Mouse (Mus musculus) small intestine, adult 2 months (tissue): ENCODE results near the gene Prpf40b. TPM values are rescaled to one million over a fixed set of nuclear protein-coding genes. Genes with fewer than 3 reads are reported as not detected.

Source experiments
- H3K27ac ChIP-seq: fragments of 200-500 bp; 2 replicates; pipeline ENCODE4 v1.5.1; 2012; ENCODE audit warnings: low read depth, low read length, control low read depth, inconsistent platforms; ENCODE audit not compliant: insufficient read depth
- H3K27me3 ChIP-seq: fragments of 200-500 bp; 2 replicates; pipeline ENCODE4 v1.6.1; 2012; ENCODE audit warnings: mild to moderate bottlenecking, moderate library complexity, low read length, inconsistent platforms; ENCODE audit not compliant: control insufficient read depth, insufficient read depth
- H3K36me3 ChIP-seq: fragments of 200-500 bp; 2 replicates; pipeline ENCODE4 v1.6.1; 2012; ENCODE audit warnings: mild to moderate bottlenecking, low read length, control low read depth, inconsistent platforms; ENCODE audit not compliant: control insufficient read depth, insufficient read depth
- H3K4me1 ChIP-seq: fragments of 200-500 bp; 2 replicates; pipeline ENCODE4 v1.6.1; 2012; ENCODE audit warnings: low read length, inconsistent platforms, mixed read lengths; ENCODE audit not compliant: control insufficient read depth, insufficient read depth, insufficient read length
- H3K4me3 ChIP-seq: fragments of 200-500 bp; 2 replicates; pipeline ENCODE4 v1.5.1; 2012; ENCODE audit warnings: low read depth, mild to moderate bottlenecking, control low read depth, inconsistent platforms, low read length, moderate library complexity
- CTCF ChIP-seq: fragments of 200-500 bp; IDR thresholded peaks from 2 replicates; pipeline ENCODE4 v1.5.1; 2012; ENCODE audit warnings: low read depth, mild to moderate bottlenecking, control low read depth, inconsistent platforms, low read length, moderate library complexity, mixed read lengths; ENCODE audit not compliant: insufficient replicate concordance, insufficient read length; ENCODE audit errors: extremely low read depth
- POLR2A ChIP-seq: fragments of 200-500 bp; IDR thresholded peaks from 2 replicates; pipeline ENCODE4 v1.6.1; 2012; ENCODE audit warnings: low read depth, mild to moderate bottlenecking, control low read depth, inconsistent platforms, low read length, moderate library complexity
- WGBS: fragments of 180-500 bp; shearing (Covaris S2); methylation state at CpG from one replicate; pipeline ENCODE4 v1.1.7; 2018; 5-methylcytosine and 5-hydroxymethylcytosine counted together
- polyA plus RNA-seq: library from polyadenylated mRNA; depleted of rRNA; stranded (reverse); fragments of >200 nt; gene quantifications from 2 replicates; pipeline ENCODE4 v1.2.3, GENCODE M21; 2012

Gene Prpf40b
- polyA plus RNA-seq, 1 experiment: 20.8 TPM

GRCm38 (mm10) chr15:99342194-99342981 lies 47.5 kb downstream of the Prpf40b start:
- Histone ChIP-seq H3K36me3 (no peaks in the 10 kb centered on the region), H3K27me3 (no peaks in the 10 kb centered on the region), H3K27ac (no peak overlapping the region), H3K4me3 (no peak overlapping the region), H3K4me1 (peaks cover 15% of the 10 kb centered on the region)
- TF ChIP-seq CTCF (no peak), POLR2A (no peak)
- 49% methylated on average over 9 of the region's 9 CpGs for WGBS

GRCm38 (mm10) chr15:99343414-99344147 lies 48.7 kb downstream of the Prpf40b start:
- Histone ChIP-seq H3K4me3 (no peak overlapping the region), H3K36me3 (no peaks in the 10 kb centered on the region), H3K27ac (peak overlapping the region; percentile 9; the same call in 1 of the 2 replicates), H3K27me3 (no peaks in the 10 kb centered on the region), H3K4me1 (peaks cover 15% of the 10 kb centered on the region)
- 45% methylated on average over 5 of the region's 5 CpGs for WGBS
- TF ChIP-seq POLR2A: no peak

- H3K27me3 ChIP-seq: no peaks in the 10 kb centered on the region
- H3K4me1 ChIP-seq: peaks cover 15% of the 10 kb centered on the region
- H3K36me3 ChIP-seq: no peaks in the 10 kb centered on the region
- H3K4me3 ChIP-seq: no peak overlapping the region
- WGBS: 67% methylated on average over 8 of the region's 8 CpGs
- H3K27ac ChIP-seq: peak overlapping the region; percentile 9; the same call in 1 of the 2 replicates
- TF ChIP-seq CTCF: no peak
- TF ChIP-seq POLR2A: no peak
These were observed 49.4 kb downstream of the Prpf40b start for GRCm38 (mm10) chr15:99344148-99344870.

GRCm38 (mm10) chr15:99344961-99345360 lies 50.1 kb downstream of the Prpf40b start:
- no peaks in the 10 kb centered on the region for H3K27me3 ChIP-seq
- H3K4me3 ChIP-seq: no peak overlapping the region
- no peaks in the 10 kb centered on the region for H3K36me3 ChIP-seq
- TF ChIP-seq POLR2A (no peak), CTCF (no peak)
- WGBS: 73% methylated on average over 4 of the region's 4 CpGs
- no peak overlapping the region for H3K27ac ChIP-seq
- H3K4me1 ChIP-seq: peaks cover 15% of the 10 kb centered on the region

- Histone ChIP-seq H3K4me3 (no peak overlapping the region), H3K36me3 (no peaks in the 10 kb centered on the region), H3K27me3 (no peaks in the 10 kb centered on the region), H3K27ac (no peak overlapping the region), H3K4me1 (no peaks in the 10 kb centered on the region)
- 79% methylated on average over 6 of the region's 6 CpGs for WGBS
- TF ChIP-seq POLR2A (no peak), CTCF (no peak)
These were observed 56.7 kb downstream of the Prpf40b start for GRCm38 (mm10) chr15:99351610-99352009.

- no peak overlapping the region for H3K27ac ChIP-seq
- WGBS: 71% methylated on average over 5 of the region's 5 CpGs
- H3K4me1 ChIP-seq: no peaks in the 10 kb centered on the region
- H3K4me3 ChIP-seq: no peak overlapping the region
- TF ChIP-seq POLR2A (no peak), CTCF (no peak)
- H3K27me3 ChIP-seq: no peaks in the 10 kb centered on the region
- no peaks in the 10 kb centered on the region for H3K36me3 ChIP-seq
These were observed 57.4 kb downstream of the Prpf40b start for GRCm38 (mm10) chr15:99352306-99352705.

- Histone ChIP-seq H3K4me1 (no peaks in the 10 kb centered on the region), H3K27ac (no peak overlapping the region), H3K4me3 (no peak overlapping the region), H3K27me3 (no peaks in the 10 kb centered on the region), H3K36me3 (no peaks in the 10 kb centered on the region)
- 78% methylated on average over 6 of the region's 6 CpGs for WGBS
- TF ChIP-seq CTCF (no peak), POLR2A (no peak)
These were observed 60.8 kb downstream of the Prpf40b start for GRCm38 (mm10) chr15:99355660-99356059.
